Mouse (Mus musculus) intestine, embryonic 15.5 days (tissue): ENCODE results near the gene Prdm13. TPM values are rescaled to one million over a fixed set of nuclear protein-coding genes. Genes with fewer than 3 reads are reported as not detected.

Source experiments
- ATAC-seq: fragments of 200-750 bp; cut with Nextera tagmentation; 2 replicates; pipeline ENCODE4 v1.8.0; 2017; ENCODE audit warnings: moderate TSS enrichment, moderate library complexity
- H3K27ac ChIP-seq: fragments of 300-500 bp; sonication (generic); 2 replicates; pipeline ENCODE4 v1.5.1; 2015; ENCODE audit warnings: mild to moderate bottlenecking, inconsistent platforms
- H3K27me3 ChIP-seq: fragments of 300-500 bp; sonication (generic); replicated peaks from 2 replicates; pipeline ENCODE4 v1.6.1; 2015; ENCODE audit warnings: inconsistent platforms
- H3K36me3 ChIP-seq: fragments of 300-500 bp; sonication (generic); 2 replicates; pipeline ENCODE4 v1.6.1; 2015; ENCODE audit warnings: inconsistent platforms
- H3K4me1 ChIP-seq: fragments of 300-500 bp; sonication (generic); replicated peaks from 2 replicates; pipeline ENCODE4 v1.6.1; 2015; ENCODE audit warnings: inconsistent platforms
- H3K4me2 ChIP-seq: fragments of 300-500 bp; sonication (generic); replicated peaks from 2 replicates; pipeline ENCODE4 v1.6.1; 2015; ENCODE audit warnings: mild to moderate bottlenecking, inconsistent platforms
- H3K4me3 ChIP-seq: fragments of 300-500 bp; sonication (generic); replicated peaks from 2 replicates; pipeline ENCODE4 v1.5.1; 2015; ENCODE audit warnings: inconsistent platforms
- H3K9ac ChIP-seq: fragments of 300-500 bp; sonication (generic); 2 replicates; pipeline ENCODE4 v1.6.1; 2015; ENCODE audit warnings: inconsistent platforms
- H3K9me3 ChIP-seq: fragments of 300-500 bp; sonication (generic); 2 replicates; pipeline ENCODE4 v1.6.1; 2016; ENCODE audit warnings: inconsistent platforms
- WGBS: fragments of 180-500 bp; shearing (Covaris S2); methylation state at CpG from one replicate; pipeline ENCODE4 v1.1.7; 2015; 5-methylcytosine and 5-hydroxymethylcytosine counted together
- polyA plus RNA-seq: library from polyadenylated mRNA; unstranded; fragments of >200 nt; fragmentation: Nextera tagmentation; extraction: Ambion mirVana; gene quantifications from 2 replicates; pipeline ENCODE4 v1.2.1, GENCODE M21; 2015

Prdm13 gene
- polyA plus RNA-seq, 1 experiment from 2014 or later, result not detected

GRCm38 (mm10) chr4:21686934-21687333, 1.2 kb upstream of the Prdm13 start:
- H3K36me3 ChIP-seq, result no peaks in the 10 kb centered on the region
- no peak overlapping the region for H3K4me3 ChIP-seq
- H3K4me2 ChIP-seq, result no peak overlapping the region
- no peaks in the 10 kb centered on the region for H3K9me3 ChIP-seq
- no peak overlapping the region for H3K27ac ChIP-seq
- peaks cover 94% of the 10 kb centered on the region for H3K27me3 ChIP-seq
- peaks cover 9% of the 10 kb centered on the region for H3K4me1 ChIP-seq
- WGBS, result under 1% methylated on average over 5 of the region's 5 CpGs
- H3K9ac ChIP-seq, result no peak overlapping the region
- ATAC-seq, result no peak

GRCm38 (mm10) chr4:21686416-21686815, 653 bp upstream of the Prdm13 start:
- H3K9ac ChIP-seq, result no peak overlapping the region
- peaks cover 91% of the 10 kb centered on the region for H3K27me3 ChIP-seq
- H3K27ac ChIP-seq, result no peak overlapping the region
- H3K9me3 ChIP-seq, result no peaks in the 10 kb centered on the region
- no peaks in the 10 kb centered on the region for H3K36me3 ChIP-seq
- no peak overlapping the region for H3K4me3 ChIP-seq
- H3K4me2 ChIP-seq, result no peak overlapping the region
- no peak for ATAC-seq
- WGBS, result 1% methylated on average over 11 of the region's 11 CpGs
- H3K4me1 ChIP-seq, result peaks cover 9% of the 10 kb centered on the region

DNA sequence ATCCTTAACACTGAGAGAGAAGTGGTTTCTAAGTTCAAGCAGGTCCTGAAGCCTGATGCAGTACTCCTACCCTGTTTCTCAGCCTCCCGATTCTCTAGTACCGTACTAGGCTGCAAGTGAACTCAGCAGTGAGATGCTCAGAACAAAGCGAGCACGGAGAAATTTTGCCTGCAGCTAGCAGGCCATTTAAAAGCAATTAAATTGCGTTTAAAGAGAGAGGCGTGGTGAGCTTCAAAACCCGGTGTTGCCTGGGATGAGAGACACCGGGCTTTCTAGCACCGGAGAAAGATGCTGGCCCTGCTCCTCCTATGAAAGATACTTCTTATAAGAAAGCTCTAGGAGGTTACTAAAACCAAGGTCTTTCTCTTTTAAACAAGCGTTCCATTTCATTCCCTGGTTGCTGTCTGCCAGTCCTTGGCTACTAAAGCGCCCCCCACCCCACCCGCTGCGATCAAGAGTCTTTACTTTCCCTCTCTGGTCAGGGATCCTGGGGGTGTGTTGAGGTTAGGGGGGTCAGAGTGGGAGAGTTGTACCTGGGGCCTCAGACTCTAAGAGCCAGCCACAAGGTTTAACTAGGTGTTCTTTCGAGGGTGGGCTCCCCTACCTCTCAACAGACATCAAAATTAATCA, 1.3 kb downstream of the Prdm13 start:
- Histone ChIP-seq H3K4me2 (no peak overlapping the region), H3K27ac (no peak overlapping the region), H3K27me3 (peaks cover 90% of the 10 kb centered on the region), H3K4me1 (peaks cover 9% of the 10 kb centered on the region), H3K4me3 (no peak overlapping the region), H3K9me3 (no peaks in the 10 kb centered on the region), H3K36me3 (no peaks in the 10 kb centered on the region), H3K9ac (no peak overlapping the region)
- no peak for ATAC-seq
- WGBS, result 5% methylated on average over 14 of the region's 14 CpGs

- H3K36me3 ChIP-seq, result no peaks in the 10 kb centered on the region
- WGBS, result 12% methylated on average over 10 of the region's 10 CpGs
- ATAC-seq, result no peak
Measured at GRCm38 (mm10) chr4:21682421-21683150, 3.2 kb downstream of the Prdm13 start.

DNA sequence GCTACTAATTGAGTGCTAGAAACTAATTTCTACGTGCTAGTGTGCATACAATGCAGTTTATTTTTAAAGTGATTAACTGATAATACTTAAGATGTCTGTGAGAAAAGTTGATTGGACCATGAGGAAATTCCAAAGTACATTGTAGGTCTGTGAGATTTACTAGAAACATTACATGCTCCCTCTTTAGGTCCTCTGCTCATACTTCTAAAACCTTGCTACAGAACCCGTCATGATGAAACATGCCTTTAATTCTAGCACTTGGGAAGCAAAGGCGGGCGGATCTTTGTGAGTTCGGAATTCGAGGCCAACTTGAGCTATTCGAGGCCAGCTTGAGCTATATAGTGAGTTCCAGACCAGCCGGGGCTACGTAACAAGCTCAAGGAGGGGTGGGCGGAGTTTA, 4.8 kb downstream of the Prdm13 start:
- no peaks in the 10 kb centered on the region for H3K9me3 ChIP-seq
- no peaks in the 10 kb centered on the region for H3K36me3 ChIP-seq
- no peak overlapping the region for H3K4me3 ChIP-seq
- H3K27me3 ChIP-seq, result peaks cover 88% of the 10 kb centered on the region
- no peak overlapping the region for H3K4me2 ChIP-seq
- 4% methylated on average over 10 of the region's 10 CpGs for WGBS
- H3K9ac ChIP-seq, result no peak overlapping the region
- no peak for ATAC-seq
- H3K27ac ChIP-seq, result no peak overlapping the region
- H3K4me1 ChIP-seq, result peaks cover 15% of the 10 kb centered on the region

More at GRCm38 (mm10) chr4:21682421-21683150, 3.2 kb downstream of the Prdm13 start:
- H3K9ac ChIP-seq, result no peak overlapping the region
- peaks cover 15% of the 10 kb centered on the region for H3K4me1 ChIP-seq
- H3K27ac ChIP-seq, result no peak overlapping the region
- H3K4me2 ChIP-seq, result no peak overlapping the region
- no peak overlapping the region for H3K4me3 ChIP-seq
- peaks cover 92% of the 10 kb centered on the region for H3K27me3 ChIP-seq
- H3K9me3 ChIP-seq, result no peaks in the 10 kb centered on the region

GRCm38 (mm10) chr4:21679624-21680480, 5.9 kb downstream of the Prdm13 start:
- no peaks in the 10 kb centered on the region for H3K9me3 ChIP-seq
- no peak overlapping the region for H3K9ac ChIP-seq
- no peaks in the 10 kb centered on the region for H3K36me3 ChIP-seq
- no peak overlapping the region for H3K27ac ChIP-seq
- H3K4me3 ChIP-seq, result peak overlapping the region; percentile 45
- H3K27me3 ChIP-seq, result peaks cover 83% of the 10 kb centered on the region
- peaks cover 15% of the 10 kb centered on the region for H3K4me1 ChIP-seq
- 0 out of 2 replicates have a peak, but pooled peaks have one; percentile 12 for ATAC-seq
- 4% methylated on average over 42 of the region's 42 CpGs for whole genome bisulfite sequencing
- H3K4me2 ChIP-seq, result peak overlapping the region; percentile 72

DNA sequence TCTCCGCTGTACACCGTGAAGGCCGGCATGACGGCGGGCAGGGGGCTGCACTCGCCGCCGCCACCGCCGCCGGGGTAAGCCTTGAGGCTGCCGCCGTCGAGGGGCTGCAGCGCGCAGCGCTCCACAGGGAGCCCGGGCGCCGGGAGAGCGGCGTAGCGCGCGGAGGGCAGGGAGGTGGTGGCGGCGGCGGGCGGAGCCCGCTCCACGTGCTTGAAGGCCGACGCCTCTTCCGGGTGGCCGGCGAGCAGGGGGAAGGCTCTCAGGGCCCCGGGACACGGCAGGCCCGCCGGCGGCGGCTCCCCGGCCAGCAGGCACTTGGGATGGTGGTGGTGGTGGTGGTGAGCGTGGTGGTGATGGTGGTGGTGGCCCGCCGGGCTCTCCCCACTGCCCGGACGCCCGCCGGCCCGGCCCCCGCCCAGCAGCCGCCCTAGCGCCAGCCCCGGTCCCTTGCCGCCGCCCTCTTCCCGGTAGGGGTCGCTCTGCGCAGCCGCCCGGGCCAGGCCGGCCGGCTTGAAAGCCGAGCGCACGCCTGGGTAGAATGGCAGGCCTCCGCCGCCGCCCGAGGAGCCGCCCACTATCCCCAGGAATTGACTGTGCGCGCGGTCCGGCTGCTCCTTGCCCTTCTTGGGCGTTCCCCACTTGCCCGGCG, 6.7 kb downstream of the Prdm13 start:
- WGBS, result 1% methylated on average over 46 of the region's 79 CpGs
- Histone ChIP-seq H3K4me2 (peak overlapping the region; percentile 72), H3K9me3 (no peaks in the 10 kb centered on the region), H3K27ac (no peak overlapping the region), H3K27me3 (peaks cover 83% of the 10 kb centered on the region), H3K36me3 (no peaks in the 10 kb centered on the region), H3K4me3 (peak overlapping the region; percentile 45), H3K4me1 (peaks cover 15% of the 10 kb centered on the region), H3K9ac (no peak overlapping the region)
- peak; percentile 92 for ATAC-seq

DNA sequence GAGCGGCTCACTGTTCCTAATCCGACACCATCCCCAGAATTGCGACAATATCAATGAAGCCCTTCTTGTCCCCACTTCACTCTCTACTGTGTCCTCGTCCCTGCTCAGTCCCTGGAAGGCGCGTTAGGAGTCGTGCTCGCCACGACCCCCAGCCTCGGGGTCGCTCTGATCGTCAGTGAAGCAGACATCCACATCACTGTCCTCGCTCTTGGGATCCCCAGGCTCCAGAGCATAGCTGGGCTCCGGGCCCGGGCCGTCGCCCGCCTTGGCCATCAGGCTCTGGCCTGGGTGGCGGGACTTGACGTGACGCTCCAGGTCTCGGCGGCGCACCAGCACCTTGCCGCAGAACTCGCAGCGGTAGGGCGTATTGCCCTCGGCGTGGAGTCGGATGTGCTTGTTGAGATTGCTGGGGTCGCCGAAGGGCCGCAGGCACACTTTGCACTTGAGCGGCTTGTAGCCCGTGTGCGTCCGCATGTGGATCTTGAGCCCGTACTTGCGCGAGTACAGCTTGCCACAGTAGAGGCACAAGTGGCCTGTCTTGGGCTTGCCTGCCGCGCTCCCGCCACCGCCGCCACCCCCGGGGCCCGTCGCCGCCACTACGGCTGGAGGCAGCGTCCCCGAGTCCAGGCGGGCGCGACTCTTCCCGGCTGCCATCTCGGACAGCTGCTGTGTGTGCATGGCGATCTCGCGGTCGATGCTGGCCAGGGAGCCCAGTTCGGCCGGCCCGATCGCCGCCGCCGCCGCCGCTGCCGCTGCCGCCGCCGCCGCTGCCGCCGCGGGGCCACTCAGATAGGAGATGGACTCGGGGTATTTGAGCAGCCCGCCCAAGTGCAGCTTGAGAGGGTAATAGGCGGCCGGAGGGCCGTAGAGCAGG, 7.4 kb downstream of the Prdm13 start:
- ATAC-seq, result 0 out of 2 replicates have a peak, but pooled peaks have one; percentile 23
- no peak overlapping the region for H3K27ac ChIP-seq
- H3K27me3 ChIP-seq, result peaks cover 78% of the 10 kb centered on the region
- peak overlapping the region; percentile 45 for H3K4me3 ChIP-seq
- no peaks in the 10 kb centered on the region for H3K9me3 ChIP-seq
- no peaks in the 10 kb centered on the region for H3K36me3 ChIP-seq
- peaks cover 15% of the 10 kb centered on the region for H3K4me1 ChIP-seq
- H3K9ac ChIP-seq, result no peak overlapping the region
- peak overlapping the region; percentile 72 for H3K4me2 ChIP-seq
- WGBS, result under 1% methylated on average over 84 of the region's 84 CpGs

DNA sequence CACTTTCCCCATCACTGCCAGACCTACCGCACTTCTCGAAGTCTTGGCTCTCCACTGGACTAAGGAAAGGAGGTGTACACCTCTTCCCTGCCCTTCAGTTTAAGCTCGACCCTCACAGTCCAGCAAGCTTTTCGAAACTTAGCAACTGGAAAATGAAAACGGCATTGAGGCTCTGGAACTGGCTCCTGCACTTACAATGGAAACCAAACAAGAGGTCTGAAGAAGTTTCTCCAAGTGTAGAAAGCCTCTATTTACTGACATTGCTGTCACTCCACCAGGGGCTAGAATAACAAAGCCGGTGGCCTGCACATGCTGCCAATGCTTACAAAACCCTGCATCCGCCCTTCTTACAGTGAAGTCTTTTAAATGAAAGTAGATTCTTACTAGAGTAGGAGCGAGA, 11.1 kb downstream of the Prdm13 start:
- Histone ChIP-seq H3K27ac (no peak overlapping the region), H3K9me3 (no peaks in the 10 kb centered on the region), H3K9ac (no peak overlapping the region), H3K27me3 (peaks cover 55% of the 10 kb centered on the region), H3K4me3 (no peak overlapping the region), H3K36me3 (no peaks in the 10 kb centered on the region), H3K4me1 (peaks cover 15% of the 10 kb centered on the region), H3K4me2 (no peak overlapping the region)
- no peak for ATAC-seq
- 6% methylated on average over 8 of the region's 8 CpGs for WGBS

DNA sequence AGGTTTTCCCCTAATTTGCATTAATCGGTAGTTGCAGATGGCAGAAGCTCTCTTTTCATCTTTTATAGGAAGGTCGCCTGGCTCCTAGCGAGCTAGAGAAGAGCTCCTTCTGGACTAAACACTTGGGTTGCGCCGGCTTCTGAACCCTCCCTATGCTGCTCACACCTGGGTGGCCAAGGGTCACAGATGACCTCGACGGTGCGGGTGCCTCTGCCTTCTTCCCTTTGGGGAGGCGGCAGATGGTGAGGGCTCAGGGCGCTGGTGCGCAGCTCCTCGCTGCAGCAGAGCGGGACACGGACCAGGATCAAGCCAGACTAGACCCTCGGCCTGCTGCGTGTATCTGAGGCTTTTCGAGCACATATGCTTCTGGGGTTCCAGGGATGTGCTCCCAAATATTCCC, 11.7 kb downstream of the Prdm13 start:
- Histone ChIP-seq H3K27ac (no peak overlapping the region), H3K4me3 (no peak overlapping the region), H3K36me3 (no peaks in the 10 kb centered on the region), H3K9ac (no peak overlapping the region), H3K9me3 (no peaks in the 10 kb centered on the region), H3K27me3 (peaks cover 48% of the 10 kb centered on the region), H3K4me2 (no peak overlapping the region), H3K4me1 (peaks cover 10% of the 10 kb centered on the region)
- no peak for ATAC-seq
- WGBS, result 4% methylated on average over 17 of the region's 17 CpGs

- no peak overlapping the region for H3K4me2 ChIP-seq
- H3K4me1 ChIP-seq, result no peaks in the 10 kb centered on the region
- H3K27me3 ChIP-seq, result 0 out of 2 replicates have a peak, but pooled peaks cover 3% of the 10 kb centered on the region
- no peak for ATAC-seq
- H3K36me3 ChIP-seq, result no peaks in the 10 kb centered on the region
- WGBS, result 12% methylated on average over 5 of the region's 5 CpGs
- no peak overlapping the region for H3K4me3 ChIP-seq
- no peaks in the 10 kb centered on the region for H3K9me3 ChIP-seq
- no peak overlapping the region for H3K9ac ChIP-seq
- no peak overlapping the region for H3K27ac ChIP-seq
Measured at GRCm38 (mm10) chr4:21665961-21666360, 19.8 kb downstream of the Prdm13 start.
